Mouse (Mus musculus): ENCODE measurements around the gene Nudt1. TPM values are rescaled to one million over a fixed set of nuclear protein-coding genes. Genes with fewer than 3 reads are reported as not detected.

Nudt1 gene
- polyA plus RNA-seq, 1 experiment from 2014 or later = 48.1 TPM

- Histone ChIP-seq H3K4me2 (replicated peaks) (no peak overlapping the region), H3K36me3 (0 out of 2 replicates have a peak, but pooled peaks cover 6% of the 10 kb centered on the region), H3K27me3 (no peaks in the 10 kb centered on the region), H3K9ac (no peak overlapping the region), H3K4me3 (no peak overlapping the region), H3K9me3 (no peaks in the 10 kb centered on the region), H3K27ac (0 out of 2 replicates have a peak overlapping the region, but pooled peaks have one; percentile 61), H3K4me1 (no peaks in the 10 kb centered on the region)
- 64% methylated on average over 6 of the region's 6 CpGs for WGBS
- no peak for ATAC-seq (ENCODE audit: insufficient number of reproducible peaks, insufficient read depth, low FRiP score, low TSS enrichment)
Measured at GRCm38 (mm10) chr5:140370446-140371254, 49.2 kb downstream of the Nudt1 start.

GRCm38 (mm10) chr5:140371671-140372070, 50.2 kb downstream of the Nudt1 start:
- Histone ChIP-seq H3K9ac (no peak overlapping the region), H3K27me3 (no peaks in the 10 kb centered on the region), H3K27ac (no peak overlapping the region; the same call in 1 of the 2 replicates), H3K36me3 (0 out of 2 replicates have a peak, but pooled peaks cover 3% of the 10 kb centered on the region), H3K9me3 (no peaks in the 10 kb centered on the region), H3K4me3 (no peak overlapping the region), H3K4me1 (no peaks in the 10 kb centered on the region), H3K4me2 (replicated peaks) (no peak overlapping the region)
- WGBS = 98% methylated on average over 3 of the region's 3 CpGs
- ATAC-seq (ENCODE audit: insufficient number of reproducible peaks, insufficient read depth, low FRiP score, low TSS enrichment) = no peak

- WGBS = 80% methylated on average over 2 of the region's 2 CpGs
- ATAC-seq (ENCODE audit: insufficient number of reproducible peaks, insufficient read depth, low FRiP score, low TSS enrichment) = no peak
- H3K4me3 ChIP-seq = no peak overlapping the region
Measured at GRCm38 (mm10) chr5:140373711-140374110, 52.3 kb downstream of the Nudt1 start.

GRCm38 (mm10) chr5:140374226-140374625, 52.8 kb downstream of the Nudt1 start:
- Histone ChIP-seq H3K9me3 (no peaks in the 10 kb centered on the region), H3K9ac (no peak overlapping the region), H3K27ac (no peak overlapping the region), H3K4me1 (peaks cover under 1% of the 10 kb centered on the region; the same call in 1 of the 2 replicates), H3K36me3 (no peaks in the 10 kb centered on the region), H3K4me2 (replicated peaks) (no peak overlapping the region), H3K4me3 (no peak overlapping the region), H3K27me3 (no peaks in the 10 kb centered on the region)
- no peak for ATAC-seq (ENCODE audit: insufficient number of reproducible peaks, insufficient read depth, low FRiP score, low TSS enrichment)
- WGBS = 70% methylated on average over 3 of the region's 3 CpGs

More at GRCm38 (mm10) chr5:140373711-140374110, 52.3 kb downstream of the Nudt1 start:
- no peak overlapping the region for H3K27ac ChIP-seq
- H3K36me3 ChIP-seq = no peaks in the 10 kb centered on the region
- no peak overlapping the region for H3K9ac ChIP-seq
- H3K27me3 ChIP-seq = no peaks in the 10 kb centered on the region
- H3K4me1 ChIP-seq = no peaks in the 10 kb centered on the region
- no peak overlapping the region for H3K4me2 ChIP-seq (replicated peaks)
- H3K9me3 ChIP-seq = no peaks in the 10 kb centered on the region

- 91% methylated on average over 4 of the region's 4 CpGs for WGBS
- Histone ChIP-seq H3K9me3 (no peaks in the 10 kb centered on the region), H3K4me1 (peaks cover 5% of the 10 kb centered on the region; the same call in 1 of the 2 replicates), H3K36me3 (no peaks in the 10 kb centered on the region), H3K27ac (no peak overlapping the region), H3K4me2 (replicated peaks) (no peak overlapping the region), H3K4me3 (no peak overlapping the region), H3K27me3 (no peaks in the 10 kb centered on the region), H3K9ac (no peak overlapping the region)
- no peak for ATAC-seq (ENCODE audit: insufficient number of reproducible peaks, insufficient read depth, low FRiP score, low TSS enrichment)
Measured at GRCm38 (mm10) chr5:140375249-140375829, 53.9 kb downstream of the Nudt1 start.

GRCm38 (mm10) chr5:140378121-140378853, 56.8 kb downstream of the Nudt1 start:
- Histone ChIP-seq H3K4me3 (no peak overlapping the region), H3K27me3 (no peaks in the 10 kb centered on the region), H3K4me2 (replicated peaks) (no peak overlapping the region), H3K9me3 (no peaks in the 10 kb centered on the region), H3K9ac (no peak overlapping the region), H3K4me1 (peaks cover 5% of the 10 kb centered on the region; the same call in 1 of the 2 replicates), H3K36me3 (no peaks in the 10 kb centered on the region), H3K27ac (no peak overlapping the region)
- WGBS = 89% methylated on average over 6 of the region's 6 CpGs
- ATAC-seq (ENCODE audit: insufficient number of reproducible peaks, insufficient read depth, low FRiP score, low TSS enrichment) = no peak

GRCm38 (mm10) chr5:140379299-140379698, 57.8 kb downstream of the Nudt1 start:
- H3K9ac ChIP-seq = no peak overlapping the region
- no peaks in the 10 kb centered on the region for H3K27me3 ChIP-seq
- no peak overlapping the region for H3K4me2 ChIP-seq (replicated peaks)
- no peak for ATAC-seq (ENCODE audit: insufficient number of reproducible peaks, insufficient read depth, low FRiP score, low TSS enrichment)
- H3K4me3 ChIP-seq = no peak overlapping the region
- no peaks in the 10 kb centered on the region for H3K36me3 ChIP-seq
- H3K4me1 ChIP-seq = peaks cover 15% of the 10 kb centered on the region
- WGBS = 73% methylated on average over 6 of the region's 6 CpGs
- H3K27ac ChIP-seq = no peak overlapping the region
- H3K9me3 ChIP-seq = no peaks in the 10 kb centered on the region

- Histone ChIP-seq H3K27ac (no peak overlapping the region), H3K9me3 (no peaks in the 10 kb centered on the region), H3K4me1 (peaks cover 17% of the 10 kb centered on the region), H3K9ac (no peak overlapping the region), H3K27me3 (no peaks in the 10 kb centered on the region), H3K36me3 (no peaks in the 10 kb centered on the region), H3K4me2 (replicated peaks) (no peak overlapping the region), H3K4me3 (no peak overlapping the region)
- ATAC-seq (ENCODE audit: insufficient number of reproducible peaks, insufficient read depth, low FRiP score, low TSS enrichment) = no peak
- WGBS = 90% methylated on average over 7 of the region's 7 CpGs
Measured at GRCm38 (mm10) chr5:140381156-140381555, 59.7 kb downstream of the Nudt1 start.

- no peak overlapping the region for H3K9ac ChIP-seq
- no peak overlapping the region for H3K4me2 ChIP-seq (replicated peaks)
- no peak overlapping the region for H3K4me3 ChIP-seq
- no peaks in the 10 kb centered on the region for H3K27me3 ChIP-seq
- ATAC-seq (ENCODE audit: insufficient number of reproducible peaks, insufficient read depth, low FRiP score, low TSS enrichment) = no peak
- H3K36me3 ChIP-seq = no peaks in the 10 kb centered on the region
- no peaks in the 10 kb centered on the region for H3K9me3 ChIP-seq
- peaks cover 22% of the 10 kb centered on the region for H3K4me1 ChIP-seq
- H3K27ac ChIP-seq = peak overlapping the region; percentile 30; the same call in 1 of the 2 replicates
- WGBS = 93% methylated on average over 6 of the region's 6 CpGs
Measured at GRCm38 (mm10) chr5:140382688-140383087, 61.2 kb downstream of the Nudt1 start.

GRCm38 (mm10) chr5:140383559-140383958, 62.1 kb downstream of the Nudt1 start:
- Histone ChIP-seq H3K4me1 (peaks cover 31% of the 10 kb centered on the region), H3K9me3 (no peaks in the 10 kb centered on the region), H3K4me2 (replicated peaks) (peak overlapping the region; percentile 22), H3K9ac (no peak overlapping the region), H3K4me3 (no peak overlapping the region), H3K36me3 (no peaks in the 10 kb centered on the region), H3K27me3 (no peaks in the 10 kb centered on the region), H3K27ac (peak overlapping the region; percentile 76)
- peak; percentile 32; the same call in 1 of the 2 replicates for ATAC-seq (ENCODE audit: insufficient number of reproducible peaks, insufficient read depth, low FRiP score, low TSS enrichment)
- 7% methylated on average over 7 of the region's 7 CpGs for WGBS

- peaks cover 31% of the 10 kb centered on the region for H3K4me1 ChIP-seq
- 0 out of 2 replicates have a peak overlapping the region, but pooled peaks have one; percentile 76 for H3K27ac ChIP-seq
- H3K9ac ChIP-seq = no peak overlapping the region
- ATAC-seq (ENCODE audit: insufficient number of reproducible peaks, insufficient read depth, low FRiP score, low TSS enrichment) = no peak
- no peak overlapping the region for H3K4me2 ChIP-seq (replicated peaks)
- whole genome bisulfite sequencing = 83% methylated on average over 1 of the region's 1 CpGs
- no peaks in the 10 kb centered on the region for H3K36me3 ChIP-seq
- H3K9me3 ChIP-seq = no peaks in the 10 kb centered on the region
- H3K4me3 ChIP-seq = no peak overlapping the region
- H3K27me3 ChIP-seq = no peaks in the 10 kb centered on the region
Measured at GRCm38 (mm10) chr5:140384462-140384861, 63.0 kb downstream of the Nudt1 start.

Measured in embryonic facial prominence, embryonic 12.5 days (tissue).